Mouse (Mus musculus) stomach, embryonic 15.5 days (tissue): ENCODE measurements around the gene Pgf. TPM values are rescaled to one million over a fixed set of nuclear protein-coding genes. Genes with fewer than 3 reads are reported as not detected.

Experiments used
- ATAC-seq: fragments of 200-750 bp; cut with Nextera tagmentation; 2 replicates; pipeline ENCODE4 v1.8.0; 2017; ENCODE audit warnings: low read depth, moderate number of reproducible peaks, moderate TSS enrichment; ENCODE audit not compliant: insufficient read depth, low FRiP score
- H3K27ac ChIP-seq: fragments of 300-500 bp; sonication (generic); 2 replicates; pipeline ENCODE4 v1.5.1; 2015; ENCODE audit warnings: mild to moderate bottlenecking, inconsistent platforms
- H3K27me3 ChIP-seq: fragments of 300-500 bp; sonication (generic); replicated peaks from 2 replicates; pipeline ENCODE4 v1.6.1; 2015; ENCODE audit warnings: inconsistent platforms
- H3K36me3 ChIP-seq: fragments of 300-500 bp; sonication (generic); 2 replicates; pipeline ENCODE4 v1.6.1; 2015; ENCODE audit warnings: inconsistent platforms
- H3K4me1 ChIP-seq: fragments of 300-500 bp; sonication (generic); 2 replicates; pipeline ENCODE4 v1.6.1; 2015; ENCODE audit warnings: inconsistent platforms
- H3K4me2 ChIP-seq: fragments of 300-500 bp; sonication (generic); 2 replicates; pipeline ENCODE4 v1.6.1; 2015; ENCODE audit warnings: mild to moderate bottlenecking, inconsistent platforms
- H3K4me3 ChIP-seq: fragments of 300-500 bp; sonication (generic); replicated peaks from 2 replicates; pipeline ENCODE4 v1.5.1; 2015; ENCODE audit warnings: inconsistent platforms
- H3K9ac ChIP-seq: fragments of 300-500 bp; sonication (generic); 2 replicates; pipeline ENCODE4 v1.6.1; 2015; ENCODE audit warnings: inconsistent platforms
- H3K9me3 ChIP-seq: fragments of 300-500 bp; sonication (generic); 2 replicates; pipeline ENCODE4 v1.6.1; 2016; ENCODE audit warnings: inconsistent platforms
- WGBS: fragments of 180-500 bp; shearing (Covaris S2); methylation state at CpG from one replicate; pipeline ENCODE4 v1.1.7; 2015; 5-methylcytosine and 5-hydroxymethylcytosine counted together
- polyA plus RNA-seq: library from polyadenylated mRNA; unstranded; fragments of >200 nt; fragmentation: Nextera tagmentation; extraction: Ambion mirVana; gene quantifications from 2 replicates; pipeline ENCODE4 v1.2.1, GENCODE M21; 2015

Pgf gene
- polyA plus RNA-seq, 1 experiment from 2014 or later = 14.7 TPM

DNA sequence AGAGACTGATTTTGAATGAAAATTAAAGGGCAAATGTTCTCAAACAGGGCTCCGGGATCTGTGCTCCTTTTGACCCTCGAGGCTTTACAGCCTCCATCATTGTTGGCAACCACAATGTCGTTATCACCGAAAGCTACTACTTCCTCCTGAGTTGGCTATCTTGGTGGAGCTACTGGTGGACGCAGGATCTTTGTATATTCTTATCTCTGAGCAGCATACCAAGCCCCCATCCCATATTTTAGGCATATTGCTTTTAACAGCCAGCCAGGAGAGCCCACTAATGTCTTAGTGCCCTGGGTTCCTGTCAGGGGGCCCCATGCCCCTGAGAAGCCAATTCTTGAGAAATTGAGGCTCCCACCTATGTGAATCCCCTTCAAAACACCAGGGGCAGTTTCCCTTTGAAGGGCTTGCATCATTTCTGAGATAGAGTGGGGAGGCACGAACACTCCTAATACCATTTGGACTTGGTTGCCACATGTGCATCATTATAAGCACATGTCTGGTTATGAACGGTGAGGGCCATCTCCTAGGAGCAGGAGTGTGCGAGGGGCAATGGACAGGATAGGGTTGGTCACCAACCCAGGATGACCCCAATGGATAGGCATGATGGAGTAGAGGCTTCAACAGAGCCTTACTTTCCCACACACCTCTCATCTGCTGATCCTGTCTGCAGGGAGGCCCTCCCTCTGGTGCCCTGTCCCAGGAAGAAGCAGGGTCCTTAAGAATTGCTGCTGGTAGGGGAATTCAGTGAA, 43.4 kb downstream of the Pgf start:
- ATAC-seq = no peak
- Histone ChIP-seq H3K4me2 (no peak overlapping the region), H3K27me3 (no peaks in the 10 kb centered on the region), H3K36me3 (peaks cover 45% of the 10 kb centered on the region), H3K27ac (no peak overlapping the region), H3K4me3 (no peak overlapping the region), H3K9ac (no peak overlapping the region), H3K4me1 (0 out of 2 replicates have a peak, but pooled peaks cover 5% of the 10 kb centered on the region), H3K9me3 (no peaks in the 10 kb centered on the region)
- 81% methylated on average over 8 of the region's 8 CpGs for WGBS

DNA sequence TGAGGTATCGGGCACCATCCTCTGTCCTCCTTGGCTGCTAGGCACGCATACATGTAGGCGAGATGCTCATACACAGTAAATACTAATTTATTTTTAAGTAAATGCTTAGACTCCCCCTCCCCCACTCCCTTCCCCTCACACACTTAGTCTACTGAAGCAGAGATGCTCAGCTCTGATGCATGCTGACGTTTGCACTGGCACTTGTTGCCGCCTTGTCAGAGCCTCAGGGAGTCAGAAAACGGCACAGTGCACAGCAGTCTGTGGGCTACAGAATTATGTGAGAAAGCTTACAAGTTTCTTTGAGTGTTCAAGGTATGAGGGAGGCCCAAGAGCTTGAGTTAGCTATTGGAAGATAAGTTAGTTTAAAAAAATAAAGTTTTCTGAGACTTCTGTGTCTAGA, 46.2 kb downstream of the Pgf start:
- Histone ChIP-seq H3K36me3 (peaks cover 59% of the 10 kb centered on the region), H3K4me3 (no peak overlapping the region), H3K9me3 (no peaks in the 10 kb centered on the region), H3K9ac (no peak overlapping the region), H3K27me3 (no peaks in the 10 kb centered on the region), H3K4me1 (0 out of 2 replicates have a peak, but pooled peaks cover 5% of the 10 kb centered on the region), H3K4me2 (no peak overlapping the region), H3K27ac (no peak overlapping the region)
- no peak for ATAC-seq
- WGBS = 90% methylated on average over 6 of the region's 6 CpGs

- no peak overlapping the region for H3K4me2 ChIP-seq
- H3K27me3 ChIP-seq = no peaks in the 10 kb centered on the region
- H3K9ac ChIP-seq = no peak overlapping the region
- 90% methylated on average over 9 of the region's 9 CpGs for WGBS
- H3K27ac ChIP-seq = no peak overlapping the region
- H3K4me3 ChIP-seq = no peak overlapping the region
- no peaks in the 10 kb centered on the region for H3K4me1 ChIP-seq
- H3K36me3 ChIP-seq = peaks cover 58% of the 10 kb centered on the region
- no peaks in the 10 kb centered on the region for H3K9me3 ChIP-seq
- no peak for ATAC-seq
Measured at GRCm38 (mm10) chr12:85129426-85129978, 48.1 kb downstream of the Pgf start.

- Histone ChIP-seq H3K4me3 (no peak overlapping the region), H3K9ac (no peak overlapping the region), H3K4me1 (no peaks in the 10 kb centered on the region), H3K36me3 (peaks cover 59% of the 10 kb centered on the region), H3K27ac (no peak overlapping the region), H3K27me3 (no peaks in the 10 kb centered on the region), H3K9me3 (no peaks in the 10 kb centered on the region), H3K4me2 (no peak overlapping the region)
- WGBS = 79% methylated on average over 8 of the region's 8 CpGs
- ATAC-seq = no peak
Measured at GRCm38 (mm10) chr12:85126986-85127603, 50.5 kb downstream of the Pgf start.

GRCm38 (mm10) chr12:85124751-85125150, 52.8 kb downstream of the Pgf start:
- Histone ChIP-seq H3K9ac (no peak overlapping the region), H3K4me1 (no peaks in the 10 kb centered on the region), H3K27me3 (no peaks in the 10 kb centered on the region), H3K4me3 (no peak overlapping the region), H3K9me3 (no peaks in the 10 kb centered on the region), H3K36me3 (peaks cover 61% of the 10 kb centered on the region), H3K27ac (no peak overlapping the region), H3K4me2 (no peak overlapping the region)
- ATAC-seq = no peak
- WGBS = 92% methylated on average over 5 of the region's 5 CpGs

- Histone ChIP-seq H3K4me2 (no peak overlapping the region), H3K27ac (no peak overlapping the region), H3K4me3 (no peak overlapping the region), H3K36me3 (peaks cover 57% of the 10 kb centered on the region), H3K4me1 (no peaks in the 10 kb centered on the region), H3K27me3 (no peaks in the 10 kb centered on the region), H3K9me3 (no peaks in the 10 kb centered on the region), H3K9ac (no peak overlapping the region)
- WGBS = 91% methylated on average over 11 of the region's 11 CpGs
- ATAC-seq = no peak
Measured at GRCm38 (mm10) chr12:85123645-85124044, 53.9 kb downstream of the Pgf start.

GRCm38 (mm10) chr12:85123108-85123530, 54.5 kb downstream of the Pgf start:
- H3K4me1 ChIP-seq = no peaks in the 10 kb centered on the region
- H3K9ac ChIP-seq = no peak overlapping the region
- peaks cover 55% of the 10 kb centered on the region for H3K36me3 ChIP-seq
- H3K9me3 ChIP-seq = no peaks in the 10 kb centered on the region
- H3K27me3 ChIP-seq = no peaks in the 10 kb centered on the region
- H3K4me2 ChIP-seq = no peak overlapping the region
- 93% methylated on average over 9 of the region's 9 CpGs for WGBS
- no peak overlapping the region for H3K4me3 ChIP-seq
- ATAC-seq = no peak
- H3K27ac ChIP-seq = no peak overlapping the region

GRCm38 (mm10) chr12:85121806-85122459, 55.7 kb downstream of the Pgf start:
- no peak for ATAC-seq
- no peak overlapping the region for H3K27ac ChIP-seq

More at GRCm38 (mm10) chr12:85121806-85122459, 55.7 kb downstream of the Pgf start:
- H3K27me3 ChIP-seq = no peaks in the 10 kb centered on the region
- WGBS = 86% methylated on average over 9 of the region's 9 CpGs
- H3K9ac ChIP-seq = no peak overlapping the region
- H3K9me3 ChIP-seq = no peaks in the 10 kb centered on the region
- no peak overlapping the region for H3K4me3 ChIP-seq
- no peaks in the 10 kb centered on the region for H3K4me1 ChIP-seq
- no peak overlapping the region for H3K4me2 ChIP-seq
- peaks cover 50% of the 10 kb centered on the region for H3K36me3 ChIP-seq

Other genes starting within 250 kb of the Pgf start
- gene Fcf1, start 206.9 kb downstream of the Pgf start, polyA plus RNA-seq = 132 and 140 TPM in 2 replicates
- 10.8 and 11.8 TPM in 2 replicates for gene Arel1, start 206.9 kb downstream of the Pgf start, polyA plus RNA-seq
- 25.7 and 26.1 TPM in 2 replicates for gene Ylpm1, start 181.5 kb downstream of the Pgf start, polyA plus RNA-seq
- 2.9 and 3.0 TPM in 2 replicates for gene Prox2, start 67.0 kb downstream of the Pgf start, polyA plus RNA-seq
- 102 and 106 TPM in 2 replicates for gene Dlst, start 67.0 kb downstream of the Pgf start, polyA plus RNA-seq
- 1.7 and 1.8 TPM in 2 replicates for gene Rps6kl1, start 26.5 kb downstream of the Pgf start, polyA plus RNA-seq
- gene Eif2b2, start 41.7 kb upstream of the Pgf start, polyA plus RNA-seq = 76.7 and 78.1 TPM in 2 replicates
- 6.8 and 7.1 TPM in 2 replicates for gene Mlh3, start 92.8 kb upstream of the Pgf start, polyA plus RNA-seq
- 52.6 and 55.6 TPM in 2 replicates for gene Acyp1, start 110.6 kb upstream of the Pgf start, polyA plus RNA-seq
- 2.2 TPM in 2 replicates for gene Zc2hc1c, start 110.8 kb upstream of the Pgf start, polyA plus RNA-seq
- gene Nek9, start 161.6 kb upstream of the Pgf start, polyA plus RNA-seq = 16.2 and 18.8 TPM in 2 replicates
- 359 and 399 TPM in 2 replicates for gene Tmed10, start 197.1 kb upstream of the Pgf start, polyA plus RNA-seq